Mouse (Mus musculus): ENCODE results near the gene Sema4f.

- TF ChIP-seq CTCF (IDR thresholded peaks at IDR 0.05; ENCODE audit: low read depth): no peak
- TF ChIP-seq EP300 (IDR thresholded peaks at IDR 0.05; ENCODE audit: low read depth): no peak
Measured at GRCm38 (mm10) chr6:82893415-82893814, 46.2 kb downstream of the Sema4f start.
